Mouse (Mus musculus) hindbrain, embryonic 12.5 days (tissue): ENCODE results near the gene Acox2. TPM values are rescaled to one million over a fixed set of nuclear protein-coding genes. Genes with fewer than 3 reads are reported as not detected.

Source experiments
- polyA plus RNA-seq: library from polyadenylated mRNA; unstranded; fragments of >200 nt; fragmentation: Nextera tagmentation; extraction: Ambion mirVana; gene quantifications from 2 replicates; pipeline ENCODE4 v1.2.1, GENCODE M21; 2016

Acox2 gene
- polyA plus RNA-seq, 1 experiment from 2014 or later, result 0.26 TPM

Other genes with a start within 250 kb of the Acox2 start
- gene Rpp14, start 179.0 kb downstream of the Acox2 start, polyA plus RNA-seq, result 45.4 and 47.5 TPM in 2 replicates
- gene Pxk, start 161.1 kb downstream of the Acox2 start, polyA plus RNA-seq, result 43.0 and 46.7 TPM in 2 replicates
- gene Pdhb, start 86.3 kb downstream of the Acox2 start, polyA plus RNA-seq, result 198 and 207 TPM in 2 replicates
- gene Kctd6, start 45.2 kb downstream of the Acox2 start, polyA plus RNA-seq, result 15.6 and 16.0 TPM in 2 replicates
- 2.5 and 4.5 TPM in 2 replicates for gene Fam107a, start 58.7 kb upstream of the Acox2 start, polyA plus RNA-seq
- not detected in 2 replicates for gene Oit1, start 119.4 kb upstream of the Acox2 start, polyA plus RNA-seq